Mouse (Mus musculus): ENCODE results near the gene Acot2.

- TF ChIP-seq CTCF (IDR thresholded peaks at IDR 0.05; ENCODE audit: low read depth) (no peak), EP300 (IDR thresholded peaks at IDR 0.05; ENCODE audit: low read depth) (no peak)
Measured at GRCm38 (mm10) chr12:83940031-83940430, 47.6 kb upstream of the Acot2 start.
